In the genomic region with DNA sequence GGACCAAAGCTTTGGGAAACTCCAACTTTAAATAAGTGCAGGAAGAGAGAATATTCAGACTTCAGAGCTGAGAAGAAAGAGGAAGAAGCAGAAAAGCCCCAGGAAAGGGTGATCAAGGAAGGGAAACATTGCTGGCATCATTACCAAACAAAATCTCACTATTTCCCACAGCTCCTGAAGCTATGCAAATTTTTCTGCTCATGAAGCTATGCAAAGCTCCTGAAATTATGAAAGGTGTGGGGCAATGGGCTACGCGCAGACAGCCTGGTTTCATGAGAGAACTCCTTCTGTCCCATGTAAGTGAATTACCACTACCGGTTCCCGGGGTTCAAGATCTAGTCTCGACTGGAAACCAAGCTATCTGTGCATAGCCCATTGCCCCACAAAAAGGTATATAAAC, we compare ENCODE assay signal across 16 mouse cellular contexts.
A peak's percentile ranks its signal among the peaks of the same experiment; 100 is the strongest.
DNase-seq lines count a peak whose midpoint lies in the region; ATAC-seq and TF ChIP-seq lines count a peak whose summit lies in the region.
"Had no signal": no experiment of that assay in that cellular context is flagged by ENCODE, and none has a peak within 500 bp of the region (broad histone marks: within the 10 kb centered on the region; RNA-seq: fewer than 3 reads in every experiment).

No protein-coding gene starts in this region.

- H3K4me1 ChIP-seq in intestine, embryonic 16.5 days (ENCODE audit: control insufficient read depth, insufficient read depth, low read length): peaks cover 51% of the 10 kb centered on the region
- H3K4me1 ChIP-seq in intestine, postnatal 0 days (replicated peaks; ENCODE audit: control insufficient read depth, insufficient read depth, low read length): no peaks in the 10 kb centered on the region
- H3K4me1 ChIP-seq in midbrain, embryonic 11.5 days (ENCODE audit: control insufficient read depth, insufficient read depth, low read length): peaks cover 11% of the 10 kb centered on the region
- peaks cover 28% of the 10 kb centered on the region for H3K4me1 ChIP-seq in midbrain, embryonic 16.5 days (ENCODE audit: control insufficient read depth, insufficient read depth, low read length)
- peaks cover 21% of the 10 kb centered on the region for H3K4me1 ChIP-seq in forebrain, embryonic 15.5 days

- H3K27ac ChIP-seq in intestine, embryonic 16.5 days (ENCODE audit: low read length): 0 out of 2 replicates have a peak overlapping the region, but pooled peaks have one; percentile 51
- no peak overlapping the region for H3K27ac ChIP-seq in intestine, postnatal 0 days (ENCODE audit: low read depth, low read length)
- H3K27ac ChIP-seq in midbrain, embryonic 11.5 days (ENCODE audit: low read depth, low read length): no peak overlapping the region
- H3K27ac ChIP-seq in midbrain, embryonic 16.5 days (ENCODE audit: low read length): no peak overlapping the region
- H3K27ac ChIP-seq in forebrain, embryonic 15.5 days (replicated peaks): no peak overlapping the region
- H3K27ac ChIP-seq: hindbrain, embryonic 13.5 days; liver, embryonic 15.5 days had no signal

- 93% methylated on average over 5 of the region's 5 CpGs for WGBS in intestine, embryonic 16.5 days
- 93% methylated on average over 5 of the region's 5 CpGs for WGBS in intestine, postnatal 0 days
- 95% methylated on average over 5 of the region's 5 CpGs for WGBS in midbrain, embryonic 11.5 days
- 93% methylated on average over 5 of the region's 5 CpGs for WGBS in midbrain, embryonic 16.5 days
- 97% methylated on average over 5 of the region's 5 CpGs for WGBS in forebrain, embryonic 15.5 days

- ATAC-seq in CD4-positive, CD25-positive, alpha-beta regulatory T cell, adult 4 months: no peak
- no peak for ATAC-seq in intestine, embryonic 16.5 days
- ATAC-seq in intestine, postnatal 0 days: no peak
- ATAC-seq in midbrain, embryonic 11.5 days (ENCODE audit: low FRiP score): no peak
- ATAC-seq in midbrain, embryonic 16.5 days: no peak
- ATAC-seq in megakaryocyte progenitor cell, adult 5-6 weeks (replicated peaks; ENCODE audit: poor library complexity): peak; percentile 12; the same call in 1 of the 2 replicates
- ATAC-seq in forebrain, embryonic 15.5 days (replicated peaks): no peak

- no peak overlapping the region for H3K4me2 ChIP-seq in intestine, embryonic 16.5 days (ENCODE audit: low read depth, low read length)
- H3K4me2 ChIP-seq in intestine, postnatal 0 days (replicated peaks; ENCODE audit: low read depth): no peak overlapping the region
- H3K4me2 ChIP-seq in midbrain, embryonic 11.5 days: no peak overlapping the region
- H3K4me2 ChIP-seq in midbrain, embryonic 16.5 days (ENCODE audit: low read length): no peak overlapping the region
- H3K4me2 ChIP-seq in forebrain, embryonic 15.5 days (replicated peaks): no peak overlapping the region
- H3K4me2 ChIP-seq: hindbrain, embryonic 13.5 days had no signal

- DNase-seq in CD4-positive, CD25-positive, alpha-beta regulatory T cell, adult 2 months (ENCODE audit: low read depth, low spot score): peak; percentile 20
- DNase-seq in midbrain, embryonic 11.5 days (ENCODE audit: low spot score, missing footprints): peak; percentile 73
- DNase-seq: adrenal gland, adult 8-10 months; cerebellum, adult 9-10 months; embryo, embryonic 11 days; gastrocnemius, postnatal 25 days; kidney, adult 8-10 months; right cerebral cortex, postnatal 14 days had no signal

- H3K4me3 ChIP-seq in intestine, embryonic 16.5 days (ENCODE audit: low read length): no peak overlapping the region
- H3K4me3 ChIP-seq in intestine, postnatal 0 days (ENCODE audit: low read depth, low read length): no peak overlapping the region
- no peak overlapping the region for H3K4me3 ChIP-seq in midbrain, embryonic 11.5 days (ENCODE audit: low read depth, low read length)
- H3K4me3 ChIP-seq in midbrain, embryonic 16.5 days (ENCODE audit: low read depth, low read length): no peak overlapping the region
- no peak overlapping the region for H3K4me3 ChIP-seq in forebrain, embryonic 15.5 days
- H3K4me3 ChIP-seq: hindbrain, embryonic 13.5 days had no signal

- no peaks in the 10 kb centered on the region for H3K27me3 ChIP-seq in intestine, embryonic 16.5 days (replicated peaks; ENCODE audit: control insufficient read depth, insufficient read depth, low read length)
- no peaks in the 10 kb centered on the region for H3K27me3 ChIP-seq in intestine, postnatal 0 days (replicated peaks; ENCODE audit: control insufficient read depth, insufficient read depth, low read length)
- H3K27me3 ChIP-seq in midbrain, embryonic 11.5 days (ENCODE audit: control insufficient read depth, insufficient read depth, low read length): no peaks in the 10 kb centered on the region
- H3K27me3 ChIP-seq in midbrain, embryonic 16.5 days (ENCODE audit: control insufficient read depth, insufficient read depth, low read depth, low read length): no peaks in the 10 kb centered on the region
- H3K27me3 ChIP-seq in forebrain, embryonic 15.5 days: no peaks in the 10 kb centered on the region
- H3K27me3 ChIP-seq: hindbrain, embryonic 13.5 days; liver, embryonic 15.5 days had no signal

- H3K9ac ChIP-seq in intestine, embryonic 16.5 days (ENCODE audit: low read depth, low read length): no peak overlapping the region
- H3K9ac ChIP-seq in intestine, postnatal 0 days (ENCODE audit: low read depth, low read length): no peak overlapping the region
- H3K9ac ChIP-seq in midbrain, embryonic 11.5 days (ENCODE audit: low read length): no peak overlapping the region
- H3K9ac ChIP-seq in midbrain, embryonic 16.5 days (ENCODE audit: low read depth, low read length): no peak overlapping the region
- no peak overlapping the region for H3K9ac ChIP-seq in forebrain, embryonic 15.5 days (replicated peaks)
- H3K9ac ChIP-seq: hindbrain, embryonic 13.5 days; liver, embryonic 15.5 days had no signal

- no peak for TF ChIP-seq CTCF in intestine, postnatal 0 days (IDR thresholded peaks at IDR 0.05; ENCODE audit: low read depth)

- H3K9me3 ChIP-seq in intestine, embryonic 16.5 days (ENCODE audit: control insufficient read depth, low read length): no peaks in the 10 kb centered on the region
- H3K9me3 ChIP-seq in intestine, postnatal 0 days (ENCODE audit: control insufficient read depth): no peaks in the 10 kb centered on the region
- no peaks in the 10 kb centered on the region for H3K9me3 ChIP-seq in midbrain, embryonic 11.5 days (ENCODE audit: control insufficient read depth, low read length)
- no peaks in the 10 kb centered on the region for H3K9me3 ChIP-seq in midbrain, embryonic 16.5 days (replicated peaks; ENCODE audit: control insufficient read depth, low read length, poor library complexity, severe bottlenecking)
- H3K9me3 ChIP-seq in forebrain, embryonic 15.5 days: no peaks in the 10 kb centered on the region
- H3K9me3 ChIP-seq: hindbrain, embryonic 13.5 days; liver, embryonic 15.5 days had no signal

- H3K36me3 ChIP-seq in intestine, embryonic 16.5 days (ENCODE audit: control insufficient read depth, insufficient read depth, low read length): no peaks in the 10 kb centered on the region
- H3K36me3 ChIP-seq in intestine, postnatal 0 days (ENCODE audit: control insufficient read depth, insufficient read depth): no peaks in the 10 kb centered on the region
- no peaks in the 10 kb centered on the region for H3K36me3 ChIP-seq in midbrain, embryonic 11.5 days (ENCODE audit: control insufficient read depth, insufficient read depth, low read length)
- H3K36me3 ChIP-seq in midbrain, embryonic 16.5 days (ENCODE audit: control insufficient read depth, insufficient read depth, low read length): no peaks in the 10 kb centered on the region
- no peaks in the 10 kb centered on the region for H3K36me3 ChIP-seq in forebrain, embryonic 15.5 days
- H3K36me3 ChIP-seq: hindbrain, embryonic 13.5 days; liver, embryonic 15.5 days had no signal
